Mouse (Mus musculus) forebrain, embryonic 14.5 days (tissue): ENCODE measurements around the gene Piga. TPM values are rescaled to one million over a fixed set of nuclear protein-coding genes. Genes with fewer than 3 reads are reported as not detected.

Experiments used
- ATAC-seq: fragments of 200-750 bp; cut with Nextera tagmentation; 2 replicates; pipeline ENCODE4 v1.8.0; 2017; ENCODE audit warnings: mild to moderate bottlenecking, moderate library complexity
- DNase-seq: peaks from one replicate; pipeline ENCODE4 v3.0.0-alpha.2; 2015; ENCODE audit warnings: low spot score
- H3K27ac ChIP-seq: fragments of 300-500 bp; sonication (generic); 2 replicates; pipeline ENCODE4 v1.5.1; 2014; ENCODE audit warnings: low read depth, mild to moderate bottlenecking, control low read depth, low read length, moderate library complexity
- H3K27me3 ChIP-seq: fragments of 300-500 bp; sonication (generic); replicated peaks from 2 replicates; pipeline ENCODE4 v1.6.1; 2014; ENCODE audit warnings: low read length, control low read depth, mixed read lengths; ENCODE audit not compliant: control insufficient read depth, insufficient read depth
- H3K36me3 ChIP-seq: fragments of 300-500 bp; sonication (generic); 2 replicates; pipeline ENCODE4 v1.6.1; 2014; ENCODE audit warnings: low read length, control low read depth; ENCODE audit not compliant: control insufficient read depth, insufficient read depth
- H3K4me1 ChIP-seq: fragments of 300-500 bp; sonication (generic); 2 replicates; pipeline ENCODE4 v1.6.1; 2014; ENCODE audit warnings: antibody characterized with exemption, low read length, control low read depth; ENCODE audit not compliant: control insufficient read depth, insufficient read depth
- H3K4me2 ChIP-seq: fragments of 300-500 bp; sonication (generic); 2 replicates; pipeline ENCODE4 v1.6.1; 2014; ENCODE audit warnings: mild to moderate bottlenecking, control low read depth, low read length
- H3K4me3 ChIP-seq: fragments of 300-500 bp; sonication (generic); 2 replicates; pipeline ENCODE4 v1.5.1; 2014; ENCODE audit warnings: low read depth, low read length, control low read depth
- H3K9ac ChIP-seq: fragments of 300-500 bp; sonication (generic); 2 replicates; pipeline ENCODE4 v1.6.1; 2014; ENCODE audit warnings: mild to moderate bottlenecking, low read length, control low read depth, moderate library complexity
- H3K9me3 ChIP-seq: fragments of 300-500 bp; sonication (generic); replicated peaks from 2 replicates; pipeline ENCODE4 v1.6.1; 2016; ENCODE audit warnings: low read length, control low read depth, mixed read lengths; ENCODE audit not compliant: control insufficient read depth
- WGBS: fragments of 180-500 bp; shearing (Covaris S2); extraction: QIAGEN DNeasy Blood & Tissue Kit; methylation state at CpG from one replicate; pipeline ENCODE4 v1.1.7; 2014; 5-methylcytosine and 5-hydroxymethylcytosine counted together
- polyA plus RNA-seq: library from polyadenylated mRNA; unstranded; fragments of >200 nt; fragmentation: Nextera tagmentation; extraction: Ambion mirVana; gene quantifications from 2 replicates; pipeline ENCODE4 v1.2.1, GENCODE M21; 2014

Piga gene
- polyA plus RNA-seq, 1 experiment from 2014 or later = 7.7 TPM

- no peak for ATAC-seq
- H3K27ac ChIP-seq = no peak overlapping the region
- H3K4me2 ChIP-seq = no peak overlapping the region
- DNase-seq = no peak
- no peaks in the 10 kb centered on the region for H3K4me1 ChIP-seq
- H3K36me3 ChIP-seq = no peaks in the 10 kb centered on the region
- H3K4me3 ChIP-seq = no peak overlapping the region
- no peaks in the 10 kb centered on the region for H3K27me3 ChIP-seq
- H3K9ac ChIP-seq = no peak overlapping the region
- H3K9me3 ChIP-seq = no peaks in the 10 kb centered on the region
- WGBS = 78% methylated on average over 9 of the region's 9 CpGs
These were observed 13.2 kb upstream of the Piga start for GRCm38 (mm10) chrX:164406133-164407022.

GRCm38 (mm10) chrX:164408301-164408927 lies 11.2 kb upstream of the Piga start:
- no peak overlapping the region for H3K9ac ChIP-seq
- WGBS = 87% methylated on average over 3 of the region's 3 CpGs
- no peak for ATAC-seq

GRCm38 (mm10) chrX:164410562-164410961 lies 9.0 kb upstream of the Piga start:
- WGBS = 57% methylated on average over 1 of the region's 1 CpGs
- no peak overlapping the region for H3K27ac ChIP-seq
- H3K4me1 ChIP-seq = no peaks in the 10 kb centered on the region
- no peaks in the 10 kb centered on the region for H3K9me3 ChIP-seq
- ATAC-seq (no peak), DNase-seq (no peak)
- no peak overlapping the region for H3K4me2 ChIP-seq
- H3K9ac ChIP-seq = no peak overlapping the region
- no peak overlapping the region for H3K4me3 ChIP-seq
- no peaks in the 10 kb centered on the region for H3K27me3 ChIP-seq
- H3K36me3 ChIP-seq = no peaks in the 10 kb centered on the region

More at GRCm38 (mm10) chrX:164408301-164408927, 11.2 kb upstream of the Piga start:
- Histone ChIP-seq H3K4me3 (no peak overlapping the region), H3K4me2 (no peak overlapping the region), H3K27me3 (no peaks in the 10 kb centered on the region), H3K4me1 (no peaks in the 10 kb centered on the region), H3K27ac (no peak overlapping the region), H3K36me3 (no peaks in the 10 kb centered on the region), H3K9me3 (no peaks in the 10 kb centered on the region)
- DNase-seq = no peak

GRCm38 (mm10) chrX:164416803-164417202 lies 2.8 kb upstream of the Piga start:
- H3K4me1 ChIP-seq = 0 out of 2 replicates have a peak, but pooled peaks cover 4% of the 10 kb centered on the region
- DNase-seq (no peak), ATAC-seq (no peak)
- H3K36me3 ChIP-seq = no peaks in the 10 kb centered on the region
- H3K9me3 ChIP-seq = no peaks in the 10 kb centered on the region
- H3K27ac ChIP-seq = no peak overlapping the region
- WGBS = 91% methylated on average over 2 of the region's 2 CpGs
- no peak overlapping the region for H3K9ac ChIP-seq
- no peak overlapping the region for H3K4me3 ChIP-seq
- H3K4me2 ChIP-seq = no peak overlapping the region
- no peaks in the 10 kb centered on the region for H3K27me3 ChIP-seq

- no peak for ATAC-seq
- peak; percentile 31 for DNase-seq
These were observed 1.6 kb upstream of the Piga start for GRCm38 (mm10) chrX:164418008-164418407.

GRCm38 (mm10) chrX:164419955-164420354 lies 368 bp downstream of the Piga start:
- 31% methylated on average over 13 of the region's 13 CpGs for WGBS
- no peaks in the 10 kb centered on the region for H3K9me3 ChIP-seq
- H3K9ac ChIP-seq = peak overlapping the region; percentile 60
- H3K27me3 ChIP-seq = no peaks in the 10 kb centered on the region
- H3K4me3 ChIP-seq = peak overlapping the region; percentile 50
- H3K4me1 ChIP-seq = 0 out of 2 replicates have a peak, but pooled peaks cover 4% of the 10 kb centered on the region
- DNase-seq = no peak
- ATAC-seq = peak; percentile 27; the same call in 1 of the 2 replicates
- H3K4me2 ChIP-seq = peak overlapping the region; percentile 55
- no peak overlapping the region for H3K27ac ChIP-seq
- H3K36me3 ChIP-seq = no peaks in the 10 kb centered on the region; the same call in 1 of the 2 replicates

More at GRCm38 (mm10) chrX:164418008-164418407, 1.6 kb upstream of the Piga start:
- no peaks in the 10 kb centered on the region; the same call in 1 of the 2 replicates for H3K36me3 ChIP-seq
- no peak overlapping the region for H3K4me3 ChIP-seq
- H3K27ac ChIP-seq = no peak overlapping the region
- H3K27me3 ChIP-seq = no peaks in the 10 kb centered on the region
- no peak overlapping the region for H3K9ac ChIP-seq
- H3K9me3 ChIP-seq = no peaks in the 10 kb centered on the region
- H3K4me2 ChIP-seq = no peak overlapping the region
- 0 out of 2 replicates have a peak, but pooled peaks cover 4% of the 10 kb centered on the region for H3K4me1 ChIP-seq

DNA sequence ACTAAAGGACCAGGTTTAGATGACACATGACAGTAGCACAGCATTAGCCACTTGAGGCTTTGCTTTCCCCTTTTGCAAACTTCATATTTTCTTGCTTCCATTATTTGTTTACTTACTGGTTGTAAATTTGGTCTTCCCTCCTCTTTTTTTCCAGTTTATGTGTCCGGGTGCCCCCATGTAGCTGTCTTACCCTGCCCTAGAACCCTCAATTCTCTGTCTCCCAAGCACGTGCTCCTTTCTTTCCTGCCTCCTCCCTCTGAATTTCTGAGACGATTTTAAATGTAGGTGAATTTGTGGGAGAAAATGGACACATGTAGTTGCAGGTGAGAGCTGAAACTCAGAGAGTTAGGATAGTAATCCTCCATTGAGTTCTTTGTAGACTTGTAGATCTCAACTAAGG lies 931 bp downstream of the Piga start:
- Histone ChIP-seq H3K4me2 (peak overlapping the region; percentile 55), H3K9ac (peak overlapping the region; percentile 60), H3K27ac (no peak overlapping the region), H3K9me3 (no peaks in the 10 kb centered on the region), H3K4me1 (0 out of 2 replicates have a peak, but pooled peaks cover 4% of the 10 kb centered on the region), H3K27me3 (no peaks in the 10 kb centered on the region), H3K4me3 (peak overlapping the region; percentile 50), H3K36me3 (no peaks in the 10 kb centered on the region; the same call in 1 of the 2 replicates)
- ATAC-seq (no peak), DNase-seq (no peak)
- 57% methylated on average over 3 of the region's 3 CpGs for WGBS

DNA sequence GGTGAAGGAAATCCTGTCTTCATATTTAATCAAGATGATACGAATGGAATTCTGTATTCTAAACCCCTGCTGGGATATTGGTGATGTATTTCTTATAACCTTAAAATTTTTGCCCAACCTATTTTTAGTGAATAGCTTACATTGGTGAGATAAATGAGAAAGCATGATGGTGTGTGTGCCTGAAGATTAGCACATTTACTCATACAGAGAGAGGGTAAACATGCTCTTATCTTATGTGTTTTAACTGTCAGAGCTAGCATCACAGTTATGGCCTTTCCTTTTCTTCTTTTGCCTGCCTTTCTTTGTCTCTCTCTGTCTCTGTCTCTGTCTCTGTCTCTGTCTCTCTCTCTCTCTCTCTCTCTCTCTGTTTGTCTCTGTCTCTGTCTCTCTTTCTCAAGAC lies 5.2 kb downstream of the Piga start:
- 83% methylated on average over 1 of the region's 1 CpGs for WGBS
- ATAC-seq = no peak
- Histone ChIP-seq H3K9me3 (no peaks in the 10 kb centered on the region), H3K4me3 (no peak overlapping the region), H3K27me3 (no peaks in the 10 kb centered on the region), H3K36me3 (peaks cover 2% of the 10 kb centered on the region), H3K9ac (no peak overlapping the region), H3K4me1 (0 out of 2 replicates have a peak, but pooled peaks cover 4% of the 10 kb centered on the region), H3K4me2 (no peak overlapping the region), H3K27ac (no peak overlapping the region)
- DNase-seq = no peak
